Comparison of ENCODE assay signal across 20 mouse cellular contexts in genomic region chr13:44028081-44028480, GRCm38 (mm10).
DNase-seq lines count a peak whose midpoint lies in the region; TF ChIP-seq lines count a peak whose summit lies in the region.
"Had no signal": no experiment of that assay in that cellular context is flagged by ENCODE, and none has a peak within 500 bp of the region (broad histone marks: within the 10 kb centered on the region; RNA-seq: fewer than 3 reads in every experiment).

No protein-coding gene starts in this region.

- no peak for TF ChIP-seq CTCF in spleen, adult 2 months (IDR thresholded peaks at IDR 0.05; ENCODE audit: extremely low read depth, insufficient read depth, insufficient read length, insufficient replicate concordance)

- H3K27me3 ChIP-seq in spleen, adult 2 months (ENCODE audit: control insufficient read depth, insufficient read depth, low read length), result no peaks in the 10 kb centered on the region
- H3K27me3 ChIP-seq in splenic B cell, adult 2 months (ENCODE audit: control insufficient read depth, insufficient read depth, low read length, poor library complexity, severe bottlenecking), result no peaks in the 10 kb centered on the region
- H3K27me3 ChIP-seq: embryonic facial prominence, embryonic 13.5 days; embryonic facial prominence, embryonic 15.5 days had no signal

- WGBS in spleen, adult 2 months, result 50% methylated on average over 6 of the region's 6 CpGs

- TF ChIP-seq POLR2A in spleen, adult 2 months (IDR thresholded peaks at IDR 0.05; ENCODE audit: low read depth, low read length), result no peak

- no peak for DNase-seq in spleen, adult 2 months (ENCODE audit: low read depth in 1 of 2, low spot score in 2 of 2)
- DNase-seq in spleen, postnatal 10 days (ENCODE audit: low spot score in 2 of 2), result no peak
- DNase-seq in A20 (ENCODE audit: low read depth, low spot score), result peak; percentile 15
- peak; percentile 57 for DNase-seq in splenic B cell, adult 2 months (ENCODE audit: low read depth, low spot score)
- no peak for DNase-seq in ovary, postnatal 36 days (ENCODE audit: low spot score)
- DNase-seq: adrenal gland, adult 2 months; adrenal gland, postnatal 10 days; adrenal gland, postnatal 25 days; cerebellum, adult 11 months; cerebellum, adult 18-20 months; cerebellum, adult 8-10 months; cerebellum, adult 9-11 months; cerebellum, postnatal 14 days; cerebellum, postnatal 36 days; embryo, embryonic 11 days had no signal

- peaks cover 41% of the 10 kb centered on the region for H3K4me1 ChIP-seq in spleen, adult 2 months (ENCODE audit: control insufficient read depth, insufficient read depth, insufficient read length)

- no peaks in the 10 kb centered on the region for H3K36me3 ChIP-seq in spleen, adult 2 months (ENCODE audit: control insufficient read depth, insufficient read depth, low read length)
- no peaks in the 10 kb centered on the region for H3K36me3 ChIP-seq in splenic B cell, adult 2 months (ENCODE audit: control insufficient read depth, insufficient read depth, low read length, poor library complexity, severe bottlenecking)
- H3K36me3 ChIP-seq: embryonic facial prominence, embryonic 13.5 days; embryonic facial prominence, embryonic 15.5 days; forebrain, embryonic 10.5 days; forebrain, embryonic 12.5 days had no signal

- H3K4me3 ChIP-seq in spleen, adult 2 months (ENCODE audit: extremely low read depth, insufficient read depth, insufficient read length), result no peak overlapping the region
- H3K4me3 ChIP-seq: embryonic facial prominence, embryonic 13.5 days; embryonic facial prominence, embryonic 15.5 days; erythroblast, embryonic 14.5 days; forebrain, embryonic 10.5 days; forebrain, embryonic 12.5 days had no signal

- H3K27ac ChIP-seq in spleen, adult 2 months (ENCODE audit: insufficient read depth, low read length), result peak overlapping the region; percentile 25; the same call in 1 of the 2 replicates
- H3K27ac ChIP-seq: embryonic facial prominence, embryonic 13.5 days; embryonic facial prominence, embryonic 15.5 days; forebrain, embryonic 12.5 days had no signal

Comparison
In these comparisons a context has a peak if more than half of its experiments do, and no peak if none do; other contexts are left out.
1. DNase-seq: peak in A20 (single experiment) and splenic B cell, adult 2 months (single experiment); none in spleen, adult 2 months (0 of 2), spleen, postnatal 10 days (0 of 2) and ovary, postnatal 36 days (single experiment).